Mouse (Mus musculus) ovary, adult 10 weeks (tissue): ENCODE results near the gene Lcmt2. TPM values are rescaled to one million over a fixed set of nuclear protein-coding genes. Genes with fewer than 3 reads are reported as not detected.

Source experiments
- polyA plus RNA-seq: library from polyadenylated mRNA; stranded (reverse); fragments of 350-450 nt; fragmentation: Illumina TruSeq; extraction: RNeasy Lipid Tissue Mini Kit (QIAGEN cat#74804); gene quantifications from one replicate; pipeline ENCODE4 v1.2.3, GENCODE M21; 2014

Lcmt2 gene
- 4.2 TPM for polyA plus RNA-seq

DNA sequence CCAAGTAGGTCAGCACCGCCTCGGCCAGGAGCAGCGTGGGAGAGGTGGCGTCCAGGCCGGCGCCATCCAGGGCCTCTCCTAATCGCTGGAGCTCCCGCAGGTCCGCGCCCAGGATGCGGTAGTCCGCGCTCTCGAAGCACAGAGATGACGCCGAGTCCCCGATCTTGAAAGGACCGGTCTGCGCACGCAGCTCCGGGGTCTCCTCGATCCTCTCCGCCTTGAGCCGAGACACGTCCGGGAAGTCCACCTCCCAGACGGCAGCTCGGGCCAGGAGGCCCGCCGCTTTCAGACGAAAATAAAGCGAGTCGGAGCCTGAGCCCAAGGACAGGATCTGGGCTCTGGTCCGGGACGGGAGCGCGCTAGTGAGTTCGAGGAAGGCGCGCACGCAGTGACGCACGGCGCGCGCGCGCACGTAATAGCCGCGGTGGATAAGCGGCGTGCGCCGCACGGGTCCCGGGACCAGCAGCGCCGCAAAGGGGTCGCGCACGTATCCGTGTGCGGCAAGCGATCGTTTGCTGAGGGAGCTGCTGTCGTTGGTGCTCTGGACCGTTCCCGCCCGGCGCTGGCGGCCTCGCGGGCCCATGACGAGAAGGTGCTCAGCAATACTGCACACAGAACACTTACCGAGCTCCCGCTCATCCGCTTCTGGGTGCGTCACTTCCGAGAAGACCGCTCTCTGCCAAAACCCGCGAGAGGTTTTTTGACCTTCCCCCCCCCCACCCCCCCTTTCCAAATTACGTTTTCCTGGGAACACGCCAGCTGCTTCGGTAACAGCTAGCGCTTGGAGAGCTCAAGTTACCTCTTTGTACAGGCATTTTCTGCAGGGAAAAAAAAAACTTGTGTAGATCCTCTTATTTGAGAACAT lies at the start of gene Lcmt2, which contains the start of gene Adal:
Gene Lcmt2 (minus strand): TSS at position 636 of the 865 bp plus-strand sequence.
Gene Adal (plus strand): TSS at position 411 of the 865 bp plus-strand sequence.

DNA sequence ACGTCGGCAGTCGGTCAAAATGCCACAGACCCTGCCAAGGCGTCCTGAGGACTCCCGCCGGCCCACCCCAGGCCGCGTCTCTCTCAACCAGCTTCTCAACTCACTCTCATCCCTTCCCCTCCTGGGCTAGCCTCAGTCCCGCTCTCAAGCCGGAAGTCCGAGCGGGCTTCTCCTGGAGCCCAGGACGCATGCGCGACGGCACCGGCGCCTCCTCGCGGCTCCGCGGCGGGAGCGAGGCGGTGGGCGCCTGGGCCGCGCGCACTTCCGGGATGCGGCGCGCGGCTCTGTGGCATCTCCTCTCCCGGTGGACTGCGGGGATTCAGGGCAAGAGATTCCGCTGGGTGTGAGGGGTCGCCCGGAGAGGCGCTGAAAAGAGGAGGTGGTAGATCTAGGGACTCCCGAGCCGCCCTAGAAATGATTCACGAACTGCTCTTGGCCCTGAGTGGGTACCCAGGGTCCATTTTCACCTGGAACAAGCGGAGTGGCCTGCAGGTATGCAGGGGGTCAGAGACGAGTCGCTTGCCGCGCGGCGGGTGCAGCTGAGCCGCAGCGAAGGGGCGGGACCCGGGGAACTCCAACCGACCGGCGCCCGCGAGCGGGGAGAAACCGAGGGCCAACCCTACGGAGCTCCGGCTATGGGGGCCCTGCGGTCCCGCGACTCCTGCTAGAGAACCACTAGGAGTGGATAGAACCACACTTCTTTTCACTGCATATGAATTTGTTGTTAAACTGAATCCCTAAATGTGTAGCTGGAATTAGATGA lies 30.7 kb upstream of the Lcmt2 start, which contains the start of gene Zscan29:
Gene Zscan29 (minus strand): TSS at position 146 of the 763 bp plus-strand sequence.

DNA sequence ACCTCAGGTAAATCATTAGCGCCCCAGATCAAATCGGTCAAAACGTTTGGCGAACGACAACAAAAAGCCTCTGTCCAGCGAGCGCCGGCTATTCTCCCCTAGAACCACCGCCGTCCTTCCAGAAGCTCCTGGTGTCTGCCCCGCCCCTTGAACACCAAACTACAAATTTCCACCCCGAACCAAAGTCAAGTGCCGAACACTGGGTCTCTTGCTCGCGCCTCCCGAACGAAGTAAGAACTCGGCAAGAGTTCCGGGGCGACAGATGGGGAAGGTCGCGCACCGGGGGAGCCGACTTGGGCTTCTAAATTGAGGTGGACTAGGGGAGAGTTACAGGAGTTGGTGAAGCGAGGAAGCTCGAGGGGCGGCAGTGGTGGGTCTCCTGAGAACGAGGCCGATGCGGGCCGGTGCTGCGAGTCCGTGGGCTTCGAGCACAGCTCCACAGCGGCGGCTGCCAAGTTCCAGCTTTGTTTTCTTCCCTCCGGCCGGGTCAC lies 30.1 kb upstream of the Lcmt2 start, which contains the start of gene Tubgcp4:
Gene Tubgcp4 (plus strand): TSS at position 174 of the 491 bp plus-strand sequence.

GRCm38 (mm10) chr2:121109695-121110094 lies 30.8 kb downstream of the Lcmt2 start, which contains the start of gene Tgm7:
Tgm7 (minus strand) TSS chr2:121109795.

GRCm38 (mm10) chr2:121085480-121086185 lies 54.8 kb downstream of the Lcmt2 start, which contains the start of gene Tgm5:
Tgm5 (minus strand) TSS chr2:121085841.

Other genes with a start within 250 kb of the Lcmt2 start
- gene Ubr1, start 169.9 kb downstream of the Lcmt2 start, polyA plus RNA-seq, result 63.7 TPM
- 29.8 TPM for gene Tmem62, start 163.6 kb downstream of the Lcmt2 start, polyA plus RNA-seq
- gene Ccndbp1, start 132.2 kb downstream of the Lcmt2 start, polyA plus RNA-seq, result 46.7 TPM
- gene Epb42, start 103.6 kb downstream of the Lcmt2 start, polyA plus RNA-seq, result 1.5 TPM
- not detected for gene Tgm5, start 54.8 kb downstream of the Lcmt2 start, polyA plus RNA-seq
- not detected for gene Tgm7, start 30.9 kb downstream of the Lcmt2 start, polyA plus RNA-seq
- gene Adal, start 225 bp downstream of the Lcmt2 start, polyA plus RNA-seq, result 44.3 TPM
- gene Tubgcp4, start 30.0 kb upstream of the Lcmt2 start, polyA plus RNA-seq, result 59.0 TPM
- 28.9 TPM for gene Zscan29, start 30.5 kb upstream of the Lcmt2 start, polyA plus RNA-seq
- gene Trp53bp1, start 130.8 kb upstream of the Lcmt2 start, polyA plus RNA-seq, result 23.7 TPM
- gene Map1a, start 148.9 kb upstream of the Lcmt2 start, polyA plus RNA-seq, result 1.8 TPM
- gene Ppip5k1, start 214.7 kb upstream of the Lcmt2 start, polyA plus RNA-seq, result 6.1 TPM
- 0.60 TPM for gene Ckmt1, start 217.1 kb upstream of the Lcmt2 start, polyA plus RNA-seq
- not detected for gene Strc, start 246.5 kb upstream of the Lcmt2 start, polyA plus RNA-seq